Mouse (Mus musculus) kidney, embryonic 16.5 days (tissue): ENCODE measurements at regions not wholly inside any gene's neighbourhood (a gene's known extent, or its start where the extent isn't known, plus 50 kb on each side); places are given as distances from the start of the nearest gene placed in this dataset.

Experiments
- ATAC-seq: fragments of 200-750 bp; cut with Nextera tagmentation; 2 replicates; pipeline ENCODE4 v1.8.0; 2017; ENCODE audit warnings: moderate TSS enrichment; ENCODE audit not compliant: low FRiP score, low TSS enrichment
- H3K27ac ChIP-seq: fragments of 300-500 bp; sonication (generic); 2 replicates; pipeline ENCODE4 v1.5.1; 2014; ENCODE audit warnings: low read length
- H3K27me3 ChIP-seq: fragments of 300-500 bp; sonication (generic); 2 replicates; pipeline ENCODE4 v1.6.1; 2014; ENCODE audit warnings: low read length, control low read depth, mixed read lengths; ENCODE audit not compliant: insufficient read depth
- H3K36me3 ChIP-seq: fragments of 300-500 bp; sonication (generic); 2 replicates; pipeline ENCODE4 v1.6.1; 2014; ENCODE audit warnings: low read length, control low read depth, mixed read lengths; ENCODE audit not compliant: insufficient read depth
- H3K4me1 ChIP-seq: fragments of 300-500 bp; sonication (generic); 2 replicates; pipeline ENCODE4 v1.6.1; 2014; ENCODE audit warnings: low read length, control low read depth, mixed read lengths; ENCODE audit not compliant: insufficient read depth
- H3K4me2 ChIP-seq: fragments of 300-500 bp; sonication (generic); replicated peaks from 2 replicates; pipeline ENCODE4 v1.6.1; 2014; ENCODE audit warnings: low read depth, low read length
- H3K4me3 ChIP-seq: fragments of 300-500 bp; sonication (generic); 2 replicates; pipeline ENCODE4 v1.5.1; 2014; ENCODE audit warnings: mild to moderate bottlenecking, low read length
- H3K9ac ChIP-seq: fragments of 300-500 bp; sonication (generic); replicated peaks from 2 replicates; pipeline ENCODE4 v1.6.1; 2014; ENCODE audit warnings: low read length
- H3K9me3 ChIP-seq: fragments of 300-500 bp; sonication (generic); 2 replicates; pipeline ENCODE4 v1.6.1; 2016; ENCODE audit warnings: low read length, control low read depth
- WGBS: fragments of 180-500 bp; shearing (Covaris S2); extraction: QIAGEN DNeasy Blood & Tissue Kit; methylation state at CpG from one replicate; pipeline ENCODE4 v1.1.7; 2014; 5-methylcytosine and 5-hydroxymethylcytosine counted together

- no peak for ATAC-seq
- WGBS = 66% methylated on average over 3 of the region's 3 CpGs
- Histone ChIP-seq H3K36me3 (no peaks in the 10 kb centered on the region), H3K9me3 (no peaks in the 10 kb centered on the region), H3K27me3 (no peaks in the 10 kb centered on the region), H3K4me3 (no peak overlapping the region), H3K4me2 (no peak overlapping the region), H3K27ac (no peak overlapping the region), H3K4me1 (no peaks in the 10 kb centered on the region), H3K9ac (no peak overlapping the region)
These were observed 110.4 kb upstream of the Nxt1 start for GRCm38 (mm10) chr2:148562041-148562440.

- Histone ChIP-seq H3K4me3 (no peak overlapping the region), H3K4me1 (no peaks in the 10 kb centered on the region), H3K27ac (no peak overlapping the region), H3K27me3 (no peaks in the 10 kb centered on the region), H3K36me3 (no peaks in the 10 kb centered on the region), H3K9me3 (no peaks in the 10 kb centered on the region), H3K4me2 (no peak overlapping the region), H3K9ac (no peak overlapping the region)
- WGBS = 67% methylated on average over 4 of the region's 4 CpGs
- ATAC-seq = no peak
These were observed 112.2 kb upstream of the Nxt1 start for GRCm38 (mm10) chr2:148560013-148560773.

- 71% methylated on average over 4 of the region's 4 CpGs for WGBS
- Histone ChIP-seq H3K27ac (no peak overlapping the region), H3K27me3 (no peaks in the 10 kb centered on the region), H3K9ac (no peak overlapping the region), H3K4me3 (no peak overlapping the region), H3K4me2 (no peak overlapping the region), H3K36me3 (no peaks in the 10 kb centered on the region), H3K9me3 (no peaks in the 10 kb centered on the region), H3K4me1 (no peaks in the 10 kb centered on the region)
- no peak for ATAC-seq
These were observed 113.0 kb upstream of the Nxt1 start for GRCm38 (mm10) chr2:148559376-148559775.

- no peaks in the 10 kb centered on the region for H3K27me3 ChIP-seq
- H3K4me2 ChIP-seq = no peak overlapping the region
- no peaks in the 10 kb centered on the region for H3K36me3 ChIP-seq
- H3K9me3 ChIP-seq = no peaks in the 10 kb centered on the region
- no peak overlapping the region for H3K27ac ChIP-seq
- no peak overlapping the region for H3K9ac ChIP-seq
- no peaks in the 10 kb centered on the region for H3K4me1 ChIP-seq
- H3K4me3 ChIP-seq = no peak overlapping the region
- no peak for ATAC-seq
These were observed 114.0 kb upstream of the Nxt1 start for GRCm38 (mm10) chr2:148558365-148558764.

- Histone ChIP-seq H3K27ac (no peak overlapping the region), H3K4me1 (no peaks in the 10 kb centered on the region), H3K4me2 (no peak overlapping the region), H3K4me3 (no peak overlapping the region), H3K27me3 (no peaks in the 10 kb centered on the region), H3K9me3 (no peaks in the 10 kb centered on the region), H3K36me3 (no peaks in the 10 kb centered on the region), H3K9ac (no peak overlapping the region)
- 77% methylated on average over 4 of the region's 4 CpGs for WGBS
- no peak for ATAC-seq
These were observed 107.8 kb upstream of the Cd93 start for GRCm38 (mm10) chr2:148551207-148551606.

- Histone ChIP-seq H3K9ac (no peak overlapping the region), H3K36me3 (no peaks in the 10 kb centered on the region), H3K4me2 (no peak overlapping the region), H3K4me1 (no peaks in the 10 kb centered on the region), H3K9me3 (no peaks in the 10 kb centered on the region), H3K27me3 (no peaks in the 10 kb centered on the region), H3K4me3 (no peak overlapping the region), H3K27ac (no peak overlapping the region)
- 76% methylated on average over 1 of the region's 1 CpGs for WGBS
- no peak for ATAC-seq
These were observed 106.3 kb upstream of the Cd93 start for GRCm38 (mm10) chr2:148549618-148550017.

GRCm38 (mm10) chr2:148542340-148542739, 99.0 kb upstream of the Cd93 start:
- ATAC-seq = no peak
- Histone ChIP-seq H3K27me3 (no peaks in the 10 kb centered on the region), H3K27ac (no peak overlapping the region), H3K4me3 (no peak overlapping the region), H3K4me1 (no peaks in the 10 kb centered on the region), H3K4me2 (no peak overlapping the region), H3K9ac (no peak overlapping the region), H3K36me3 (no peaks in the 10 kb centered on the region), H3K9me3 (no peaks in the 10 kb centered on the region)

- Histone ChIP-seq H3K27ac (no peak overlapping the region), H3K9ac (no peak overlapping the region), H3K4me3 (no peak overlapping the region), H3K36me3 (no peaks in the 10 kb centered on the region), H3K4me1 (no peaks in the 10 kb centered on the region), H3K27me3 (no peaks in the 10 kb centered on the region), H3K4me2 (no peak overlapping the region), H3K9me3 (no peaks in the 10 kb centered on the region)
- WGBS = 62% methylated on average over 3 of the region's 3 CpGs
- ATAC-seq = no peak
These were observed 94.6 kb upstream of the Cd93 start for GRCm38 (mm10) chr2:148537914-148538510.

- WGBS = 83% methylated on average over 5 of the region's 5 CpGs
These were observed 93.9 kb upstream of the Cd93 start for GRCm38 (mm10) chr2:148537251-148537650.

GRCm38 (mm10) chr2:148536608-148537007, 93.2 kb upstream of the Cd93 start:
- no peaks in the 10 kb centered on the region for H3K4me1 ChIP-seq
- ATAC-seq = no peak
- H3K9ac ChIP-seq = no peak overlapping the region
- H3K36me3 ChIP-seq = no peaks in the 10 kb centered on the region
- WGBS = 91% methylated on average over 3 of the region's 3 CpGs
- H3K9me3 ChIP-seq = no peaks in the 10 kb centered on the region
- H3K4me3 ChIP-seq = no peak overlapping the region
- H3K27ac ChIP-seq = no peak overlapping the region
- no peak overlapping the region for H3K4me2 ChIP-seq
- H3K27me3 ChIP-seq = no peaks in the 10 kb centered on the region

More at GRCm38 (mm10) chr2:148537251-148537650, 93.9 kb upstream of the Cd93 start:
- Histone ChIP-seq H3K36me3 (no peaks in the 10 kb centered on the region), H3K27me3 (no peaks in the 10 kb centered on the region), H3K9ac (no peak overlapping the region), H3K27ac (no peak overlapping the region), H3K4me1 (no peaks in the 10 kb centered on the region), H3K4me2 (no peak overlapping the region), H3K9me3 (no peaks in the 10 kb centered on the region), H3K4me3 (no peak overlapping the region)
- no peak for ATAC-seq
